Comparison of ENCODE assay signal across 9 mouse cellular contexts in genomic region chr4:120948938-120949337, GRCm38 (mm10). TPM values are rescaled to one million over a fixed set of nuclear protein-coding genes. Genes with fewer than 3 reads are reported as not detected.
DNase-seq lines count a peak whose midpoint lies in the region; TF ChIP-seq lines count a peak whose summit lies in the region.
"Had no signal": no experiment of that assay in that cellular context is flagged by ENCODE, and none has a peak within 500 bp of the region (broad histone marks: within the 10 kb centered on the region; RNA-seq: fewer than 3 reads in every experiment).

No protein-coding gene starts in this region.

- no peak for TF ChIP-seq CTCF in lung, adult 2 months (IDR thresholded peaks at IDR 0.05; ENCODE audit: insufficient read depth, low read length)

- peaks cover 2% of the 10 kb centered on the region; the same call in 1 of the 2 replicates for H3K4me1 ChIP-seq in lung, adult 2 months (ENCODE audit: control insufficient read depth, insufficient read depth, low read length)

- H3K4me3 ChIP-seq in lung, adult 2 months (replicated peaks; ENCODE audit: extremely low read depth, low read depth, low read length): peak overlapping the region; percentile 14

- 48% methylated on average over 3 of the region's 3 CpGs for WGBS in lung, adult 2 months

- DNase-seq in embryo, embryonic 11 days: peak; percentile 31
- DNase-seq in embryo, embryonic 10.5 days (ENCODE audit: low spot score): no peak
- DNase-seq in adrenal gland, postnatal 36 days: peak; percentile 27 to 59
- peak; percentile 62 for DNase-seq in kidney, adult 9 months
- DNase-seq in lung, adult 2 months: no peak
- no peak for DNase-seq in layer of hippocampus, adult 9-10 months (ENCODE audit: low spot score)
- DNase-seq in urinary bladder, postnatal 25 days (ENCODE audit: low spot score): no peak
- DNase-seq in layer of hippocampus, postnatal 14 days (ENCODE audit: low spot score in 2 of 2): no peak
- DNase-seq: cerebellum, adult 11-12 months had no signal

- TF ChIP-seq POLR2A in lung, adult 2 months (IDR thresholded peaks at IDR 0.05; ENCODE audit: borderline replicate concordance, extremely low read depth, low read depth, low read length): no peak

RNA-seq across cellular contexts. Expression of gene Zfp69, which starts 2.6 kb away (rescaled TPM):
- 1 to 10 TPM; 1.8 to 2.9 TPM for total RNA-seq in adrenal gland, postnatal 36 days (2021)
- polyA plus RNA-seq in lung, adult 2 months (2012; rRNA removed): 3.5 and 4.3 TPM in 2 replicates
- 1 to 10 TPM; 1.4 to 2.8 TPM for total RNA-seq in layer of hippocampus, postnatal 14 days (2021)

RNA-seq across cellular contexts. Expression of gene Exo5, which starts 24.1 kb away (rescaled TPM):
- total RNA-seq in adrenal gland, postnatal 36 days (2021): 10 to 100 TPM; 10.0 to 11.1 TPM
- 3.3 and 5.4 TPM in 2 replicates for polyA plus RNA-seq in lung, adult 2 months (2012; rRNA removed)
- 10 to 100 TPM in 1 of 2 experiments, 1 to 10 TPM in 1; 9.4 to 10.1 TPM for total RNA-seq in layer of hippocampus, postnatal 14 days (2021)

Comparison
In these comparisons a context has a peak if more than half of its experiments do, and no peak if none do; other contexts are left out.
1. DNase-seq: peak in embryo, embryonic 11 days (single experiment), adrenal gland, postnatal 36 days (2 of 2) and kidney, adult 9 months (single experiment); none in embryo, embryonic 10.5 days (single experiment), lung, adult 2 months (single experiment), layer of hippocampus, adult 9-10 months (single experiment), urinary bladder, postnatal 25 days (single experiment) and layer of hippocampus, postnatal 14 days (0 of 2).